Mouse (Mus musculus) adrenal gland, adult 2 months (tissue): ENCODE results near the gene Cyb5r4. TPM values are rescaled to one million over a fixed set of nuclear protein-coding genes. Genes with fewer than 3 reads are reported as not detected.
"Not testable (repeated sequence)": the region's sequence is repeated elsewhere in the genome, so short reads cannot be mapped to it uniquely, and the experiment has no call there.

Experiments used
- DNase-seq: peaks from one replicate; pipeline ENCODE4 v3.0.0; 2021
- long read RNA-seq: library from polyadenylated mRNA; stranded (forward); transcript quantifications from one replicate; pipeline ENCODE4 v2.0.0, GENCODE M21; 2021
- polyA plus RNA-seq: library from polyadenylated mRNA; depleted of rRNA; stranded (reverse); fragments of >200 nt; gene quantifications from 2 replicates; pipeline ENCODE4 v1.2.3, GENCODE M21; 2012; rRNA removed
- total RNA-seq, 2 experiments: library from RNA; stranded (reverse); gene quantifications; 2 replicates each; pipeline ENCODE4 v1.2.3; 2021

Gene Cyb5r4
- total RNA-seq, result 10 to 100 TPM; 37.3 to 42.1 TPM
- polyA plus RNA-seq, result 11.2 and 11.5 TPM in 2 replicates
- long read RNA-seq, transcript Cyb5r4-201 (16 exons, 2,644 nt), result major isoform, 74 of 89 reads
- long read RNA-seq, partial matches to known transcripts, result 4 of 89 reads
- long read RNA-seq, other reads (novel, unspliced or antisense), result 10 of 89 reads

DNA sequence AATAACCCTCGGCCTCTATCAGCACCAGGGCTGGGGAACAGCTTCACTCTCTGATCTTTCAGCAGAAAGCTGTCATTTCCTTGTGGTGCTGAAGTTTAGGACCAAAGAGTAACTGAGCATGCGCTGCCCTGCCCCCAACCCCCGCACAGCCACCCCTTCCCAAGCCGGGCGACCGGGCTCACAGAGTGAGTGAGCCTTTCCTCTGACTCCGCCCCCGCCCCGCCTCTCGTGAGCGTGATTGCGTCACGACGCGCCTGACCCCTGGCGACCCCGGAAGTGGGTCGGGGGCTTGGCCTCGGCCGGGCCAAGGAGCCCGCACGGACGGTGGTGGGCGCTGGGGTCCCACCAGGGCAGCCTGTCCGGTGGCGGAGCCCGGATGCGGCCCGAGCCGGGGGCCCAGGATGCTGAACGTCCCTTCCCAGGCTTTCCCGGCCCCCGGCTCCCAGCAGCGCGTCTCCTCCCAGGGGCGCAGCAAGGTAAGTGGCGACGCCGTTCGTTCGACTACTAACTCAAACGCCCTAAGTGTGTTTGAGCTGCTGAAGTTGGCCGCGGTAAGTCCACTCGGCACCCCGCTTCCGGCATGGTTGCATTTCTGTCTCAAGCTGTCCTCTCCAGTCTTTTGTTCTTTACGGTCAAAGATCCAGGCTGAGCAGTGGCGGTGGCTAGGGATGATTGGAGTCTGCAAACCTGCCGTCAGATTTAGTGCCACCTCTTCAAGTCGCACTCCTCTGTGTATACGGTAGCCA, at the start of gene Cyb5r4:
Cyb5r4 (plus strand) TSS at position 237 of the 746 bp plus-strand sequence.
- peak; percentile 97 for DNase-seq

GRCm38 (mm10) chr9:86972471-86972870, 49.3 kb upstream of the Cyb5r4 start:
- DNase-seq, result not testable (repeated sequence)

GRCm38 (mm10) chr9:86973562-86973961, 48.3 kb upstream of the Cyb5r4 start:
- DNase-seq, result no peak

DNA sequence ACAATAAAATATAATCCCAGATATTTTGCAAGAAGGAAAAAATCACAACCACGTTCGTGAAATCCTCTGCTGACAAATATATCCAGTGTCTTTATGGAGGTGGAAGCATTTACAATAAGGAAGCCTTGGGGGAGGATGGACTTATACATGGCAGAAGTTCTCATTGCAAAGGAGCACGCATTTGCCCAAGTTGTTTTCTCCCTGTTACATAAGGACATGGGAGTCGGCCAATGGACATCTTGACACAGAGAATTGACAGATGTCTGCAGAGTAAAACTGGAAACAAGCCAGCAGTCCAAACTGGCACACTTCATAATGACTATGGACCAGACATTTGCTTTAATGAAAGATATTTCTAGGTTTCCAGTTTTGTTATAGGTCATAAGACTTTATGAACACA, 44.9 kb upstream of the Cyb5r4 start:
- DNase-seq, result peak; percentile 38

DNA sequence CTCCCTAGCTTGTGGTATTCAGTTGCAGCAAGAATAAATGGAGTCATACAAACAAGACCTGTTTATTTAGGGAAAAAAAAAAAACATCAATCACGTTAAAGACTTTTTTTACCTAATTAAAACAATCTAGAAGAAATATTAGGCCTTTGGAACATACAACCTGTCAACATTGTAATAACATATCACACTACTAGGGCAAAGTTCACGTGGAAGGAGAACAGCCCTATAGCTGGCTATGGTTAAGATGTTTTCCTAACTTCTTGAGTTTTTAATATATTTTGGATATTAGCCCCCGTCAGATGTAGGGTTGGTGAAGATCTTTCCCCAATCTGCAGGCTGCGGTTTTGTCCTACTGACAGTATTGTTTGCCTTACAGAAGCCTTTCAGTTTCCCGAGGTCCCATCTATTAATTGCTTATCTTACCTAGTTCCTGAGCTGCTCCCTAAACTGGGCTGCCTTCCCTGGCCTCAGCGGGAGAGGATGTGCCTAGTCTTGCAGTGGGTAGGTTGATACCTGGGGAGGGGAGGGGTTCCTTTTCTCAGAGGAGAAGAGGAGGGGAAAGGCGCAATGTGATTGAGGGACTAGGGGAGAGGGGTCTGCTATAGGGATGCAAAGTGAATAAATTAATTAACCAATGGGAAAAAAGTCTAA, 43.4 kb upstream of the Cyb5r4 start:
- DNase-seq, result no peak

DNA sequence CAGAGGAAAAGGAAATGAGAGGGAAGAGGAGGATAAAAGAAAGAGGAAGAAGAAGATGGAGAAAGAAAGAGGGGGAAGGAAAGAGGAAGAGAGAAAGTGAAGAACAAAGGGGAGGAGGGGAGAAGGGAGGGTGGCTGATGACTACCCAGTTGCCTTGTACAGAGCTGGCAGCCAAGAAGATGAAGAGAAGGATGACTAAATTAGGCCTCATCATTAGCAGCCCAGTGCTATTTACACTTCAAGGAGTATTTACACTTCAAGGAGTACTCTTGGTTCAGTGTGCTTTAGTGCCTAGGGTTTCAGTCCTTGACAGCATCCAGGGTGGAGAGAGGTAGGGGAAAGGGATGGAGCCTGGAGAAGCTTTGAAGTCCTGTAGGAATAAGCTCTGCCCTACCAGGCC, 41.8 kb upstream of the Cyb5r4 start:
- no peak for DNase-seq

DNA sequence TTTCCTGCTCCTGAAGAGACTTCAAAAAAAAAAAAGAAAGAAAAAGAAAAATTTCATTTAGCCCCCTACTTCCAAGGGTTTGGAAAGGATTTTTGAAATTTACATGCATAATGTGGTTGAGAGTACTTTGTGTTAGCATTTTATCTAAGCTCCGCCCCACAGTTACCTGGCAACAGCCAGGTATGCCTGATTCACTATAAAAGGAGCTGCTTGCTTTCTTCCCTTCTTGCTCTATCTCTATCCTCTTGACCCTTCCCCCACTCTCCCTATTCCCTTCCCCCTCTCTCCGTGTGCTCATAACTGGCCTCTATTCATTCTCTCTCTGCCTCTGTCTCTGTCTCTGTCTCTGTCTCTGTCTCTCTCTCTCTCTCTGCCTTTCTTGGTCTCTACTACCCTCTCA, 40.9 kb upstream of the Cyb5r4 start:
- DNase-seq, result no peak

- DNase-seq, result no peak
These were observed 40.3 kb upstream of the Cyb5r4 start for GRCm38 (mm10) chr9:86981551-86981950.

- DNase-seq, result no peak
These were observed 37.2 kb upstream of the Cyb5r4 start for GRCm38 (mm10) chr9:86984583-86984982.

- no peak for DNase-seq
These were observed 36.7 kb upstream of the Cyb5r4 start for GRCm38 (mm10) chr9:86985105-86985504.

GRCm38 (mm10) chr9:86986703-86987296, 35.0 kb upstream of the Cyb5r4 start:
- no peak for DNase-seq

- no peak for DNase-seq
These were observed 32.0 kb upstream of the Cyb5r4 start for GRCm38 (mm10) chr9:86989822-86990221.

DNA sequence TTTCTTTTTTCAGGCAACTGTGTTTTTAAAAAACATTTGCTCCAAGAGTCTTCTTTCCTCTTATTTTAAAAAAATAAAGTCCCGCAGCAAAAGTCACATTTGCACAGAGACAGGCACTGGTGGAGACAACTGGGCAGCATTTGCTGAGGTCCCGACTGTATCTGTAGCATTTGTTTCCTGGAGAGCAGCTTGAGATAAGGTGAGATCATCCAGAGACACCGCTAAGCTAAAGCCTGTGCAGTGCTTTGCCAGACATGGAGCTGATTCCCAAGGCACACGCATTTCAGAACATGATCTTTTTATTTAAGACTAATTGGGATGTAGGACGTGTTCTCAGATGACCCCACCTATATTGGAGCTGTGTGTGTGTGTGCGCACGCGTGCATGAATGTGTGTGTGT, 30.1 kb upstream of the Cyb5r4 start:
- DNase-seq, result no peak

DNA sequence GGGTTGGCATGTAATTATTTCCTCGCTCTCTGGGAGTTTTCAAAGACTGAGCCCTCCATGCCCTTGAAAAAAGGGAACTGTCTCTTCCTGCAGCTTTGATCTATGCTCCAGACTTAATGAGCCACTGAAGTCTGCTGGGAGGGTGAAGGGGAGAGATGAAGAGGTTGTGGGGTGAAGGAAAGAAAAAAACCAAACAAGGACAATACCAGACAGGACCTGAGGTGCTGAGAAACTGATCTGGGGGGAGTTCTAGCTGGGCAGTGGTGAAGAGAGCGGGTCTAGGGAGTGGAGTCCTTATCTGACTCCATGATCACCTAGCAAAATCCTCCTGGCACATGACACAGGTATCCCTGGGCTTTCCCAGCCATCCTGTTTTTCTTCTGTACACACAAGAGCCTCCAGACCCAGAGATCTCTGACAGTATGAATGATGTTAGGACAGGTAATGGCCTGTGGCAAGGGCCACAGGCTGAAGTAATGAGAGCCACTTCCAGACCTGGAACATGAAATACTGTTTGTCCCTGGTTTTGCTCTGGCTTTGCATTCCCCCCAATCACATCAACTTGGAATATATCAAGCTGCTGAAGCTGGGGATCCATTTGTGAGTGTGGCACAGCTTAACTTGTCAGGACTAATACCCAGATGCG, 24.6 kb upstream of the Cyb5r4 start:
- no peak for DNase-seq

DNA sequence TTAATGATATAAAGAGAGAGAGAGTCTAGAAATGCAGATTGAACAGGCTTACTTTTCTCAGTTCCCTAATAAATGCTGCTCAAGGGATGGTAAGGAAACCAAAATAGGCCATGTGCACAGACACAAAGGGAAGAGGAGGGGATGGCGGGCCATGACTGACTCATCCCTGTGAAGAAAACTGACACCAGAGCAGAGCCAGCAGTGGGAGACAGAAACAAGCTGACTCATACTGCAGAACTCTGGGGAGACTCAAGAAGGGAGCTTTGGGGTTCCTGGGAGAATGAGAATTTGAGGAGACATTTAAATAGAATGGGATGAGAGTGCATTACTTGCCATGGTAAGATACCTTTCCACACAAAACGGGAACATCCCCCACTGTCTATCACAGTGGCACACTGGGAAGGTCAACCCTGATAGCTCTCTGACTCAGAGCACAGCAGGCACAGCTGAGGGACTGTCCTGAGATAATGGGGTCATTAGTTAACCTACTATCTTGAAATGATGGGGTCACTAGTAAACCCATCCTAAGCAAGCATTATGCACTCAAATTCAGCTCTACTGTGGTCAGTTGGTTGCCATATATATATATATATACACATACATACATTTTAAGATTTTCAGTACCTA, 21.7 kb upstream of the Cyb5r4 start:
- DNase-seq, result peak; percentile 81

DNA sequence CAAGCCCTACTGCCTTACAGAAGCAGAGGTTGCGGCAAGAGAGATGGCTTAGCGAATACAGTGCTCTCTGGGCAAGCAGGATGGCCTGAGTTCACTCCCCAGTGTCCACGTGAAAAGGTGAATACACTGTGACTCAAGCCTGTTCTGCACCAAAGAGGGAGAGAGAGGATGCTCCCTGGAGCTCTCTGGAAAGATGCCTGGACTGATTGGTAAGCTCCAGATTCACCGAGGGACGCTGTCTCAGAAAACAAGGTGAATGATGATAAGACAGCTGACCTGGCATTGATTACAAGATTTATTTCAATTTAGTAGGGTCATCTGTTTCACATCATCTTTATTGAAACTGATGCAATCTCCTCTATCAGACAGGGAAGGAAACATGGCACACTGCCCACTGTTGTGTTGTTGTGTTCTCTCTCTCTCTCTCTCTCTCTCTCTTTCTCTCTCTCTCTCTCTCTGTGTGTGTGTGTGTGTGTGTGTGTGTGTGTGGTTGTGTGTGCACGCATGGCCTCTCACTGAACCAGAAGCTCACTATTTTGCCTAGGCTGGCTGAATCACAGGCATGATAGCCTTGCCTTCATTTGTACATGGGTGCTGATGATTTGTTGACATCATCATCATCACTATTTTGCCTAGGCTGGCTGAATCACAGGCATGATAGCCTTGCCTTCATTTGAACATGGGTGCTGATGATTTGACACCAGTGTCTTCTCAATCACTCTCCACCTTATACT, 16.9 kb upstream of the Cyb5r4 start:
- peak; percentile 25 for DNase-seq

DNA sequence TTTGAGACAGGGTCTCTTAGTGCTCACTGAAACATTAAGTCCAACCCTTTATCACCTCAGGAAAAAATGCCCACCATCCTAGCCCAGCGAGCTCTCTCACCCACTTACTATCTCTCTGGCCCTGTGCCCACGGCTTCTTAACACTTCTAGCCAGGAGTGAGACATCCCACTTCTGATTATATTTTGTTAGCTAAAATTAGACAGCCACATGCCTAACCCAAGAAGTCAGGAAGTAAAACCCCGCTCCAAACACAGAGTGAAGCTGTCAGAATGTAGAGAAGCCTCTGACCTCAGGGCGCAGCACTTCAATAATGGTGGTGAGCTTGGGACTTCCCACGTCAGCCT, 16.4 kb upstream of the Cyb5r4 start:
- no peak for DNase-seq

DNA sequence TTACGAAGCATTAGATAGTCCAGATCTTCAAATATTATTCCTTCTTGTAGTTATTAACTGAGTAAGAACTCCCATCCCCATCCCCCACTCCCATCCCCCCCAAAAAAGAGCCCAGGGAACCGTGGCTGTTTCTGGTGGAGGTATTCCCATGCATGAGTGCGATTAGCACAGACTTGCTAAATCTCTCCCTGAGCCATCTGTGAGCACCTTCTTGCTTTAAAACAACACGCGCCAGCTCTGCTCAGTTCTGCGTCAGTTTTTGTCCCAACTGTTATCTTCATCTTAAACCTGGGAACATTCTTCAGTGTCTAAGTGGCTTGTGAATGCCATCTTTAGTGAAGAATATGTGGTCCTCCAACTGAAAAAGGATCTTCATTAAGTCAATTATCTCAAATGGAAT, 13.3 kb upstream of the Cyb5r4 start:
- no peak for DNase-seq

DNA sequence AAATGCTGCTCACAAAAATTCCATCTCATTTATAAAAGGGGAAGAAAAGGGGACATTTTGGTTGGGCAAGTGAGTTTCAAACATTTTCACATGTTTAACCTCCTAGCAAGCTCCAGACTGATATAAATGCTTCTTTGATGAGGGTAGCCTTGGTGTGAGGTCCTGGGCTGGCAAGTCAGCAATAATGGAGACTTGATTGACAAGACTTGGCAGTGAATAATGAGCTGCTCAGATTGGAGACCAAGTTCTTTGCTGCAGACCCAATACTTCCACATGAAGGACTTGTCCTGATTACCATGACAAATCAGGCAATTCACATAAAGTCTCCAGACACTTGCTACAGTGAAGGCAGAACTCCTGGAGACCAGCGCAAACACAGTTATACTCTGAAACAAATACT, 12.9 kb upstream of the Cyb5r4 start:
- no peak for DNase-seq

DNA sequence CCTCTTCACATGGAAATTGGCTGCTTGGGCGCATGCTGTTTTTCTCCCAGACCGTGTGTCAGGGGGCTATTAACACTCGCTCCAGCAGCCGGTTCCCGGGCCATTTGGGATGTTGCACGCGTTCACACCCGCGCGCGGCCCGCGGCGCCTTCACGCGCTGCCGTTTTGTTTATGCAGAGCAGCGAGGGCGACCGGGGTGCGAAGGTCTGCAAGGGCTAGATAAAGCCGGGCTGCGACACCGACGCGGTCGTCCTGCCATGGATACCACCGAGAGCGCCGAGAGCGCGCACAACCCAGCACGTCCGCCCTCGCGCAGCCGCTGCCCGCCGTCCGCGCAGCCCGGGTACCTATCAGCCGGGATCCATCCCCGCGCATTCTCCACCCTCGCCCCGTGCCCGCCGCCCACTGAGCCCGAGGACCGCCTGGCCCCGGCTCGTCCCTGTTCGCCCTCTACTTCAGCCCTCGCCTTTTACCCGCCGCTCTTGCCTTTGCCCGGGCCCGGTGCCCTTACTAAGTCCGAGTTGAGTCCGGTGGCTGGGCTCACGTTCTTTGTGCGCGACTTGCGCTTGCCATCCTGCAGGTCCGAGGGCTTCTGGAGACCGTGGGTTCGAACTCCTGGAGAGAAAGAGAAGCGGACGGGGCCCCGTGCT, 6.4 kb upstream of the Cyb5r4 start, which contains the start of gene Ripply2:
Ripply2 (plus strand) TSS at position 250 of the 650 bp plus-strand sequence.
- DNase-seq, result peak; percentile 43

- DNase-seq, result no peak
These were observed 5.9 kb upstream of the Cyb5r4 start for GRCm38 (mm10) chr9:87015938-87016294.
